Mouse (Mus musculus) hindbrain, embryonic 10.5 days (tissue): ENCODE results near the gene Prkcsh. TPM values are rescaled to one million over a fixed set of nuclear protein-coding genes. Genes with fewer than 3 reads are reported as not detected.

Experiments used
- DNase-seq: peaks from one replicate; pipeline ENCODE4 v3.0.0-alpha.2; 2017; ENCODE audit warnings: low spot score
- H3K27ac ChIP-seq: fragments of 300-500 bp; sonication (generic); 2 replicates; pipeline ENCODE4 v1.5.1; 2016; ENCODE audit warnings: mild to moderate bottlenecking, moderate library complexity
- H3K27me3 ChIP-seq: fragments of 300-500 bp; sonication (generic); 2 replicates; pipeline ENCODE4 v1.6.1; 2016; ENCODE audit warnings: mild to moderate bottlenecking; ENCODE audit not compliant: poor library complexity, insufficient read depth, severe bottlenecking
- H3K36me3 ChIP-seq: fragments of 300-500 bp; sonication (generic); 2 replicates; pipeline ENCODE4 v1.6.1; 2016; ENCODE audit warnings: mild to moderate bottlenecking, moderate library complexity
- H3K4me1 ChIP-seq: fragments of 300-500 bp; sonication (generic); replicated peaks from 2 replicates; pipeline ENCODE4 v1.6.1; 2016; ENCODE audit warnings: mild to moderate bottlenecking
- H3K4me3 ChIP-seq: fragments of 300-500 bp; sonication (generic); 2 replicates; pipeline ENCODE4 v1.5.1; 2016; ENCODE audit warnings: mild to moderate bottlenecking, moderate library complexity
- H3K9me3 ChIP-seq: fragments of 300-500 bp; sonication (generic); 2 replicates; pipeline ENCODE4 v1.6.1; 2016; ENCODE audit warnings: mild to moderate bottlenecking, moderate library complexity
- WGBS: fragments of 180-500 bp; shearing (Covaris S2); methylation state at CpG from one replicate; pipeline ENCODE4 v1.1.7; 2016; 5-methylcytosine and 5-hydroxymethylcytosine counted together
- polyA plus RNA-seq: library from polyadenylated mRNA; unstranded; fragments of >200 nt; fragmentation: Nextera tagmentation; extraction: Ambion mirVana; gene quantifications from 2 replicates; pipeline ENCODE4 v1.2.1, GENCODE M21; 2016

Gene Prkcsh
- polyA plus RNA-seq = 115 and 120 TPM in 2 replicates

DNA sequence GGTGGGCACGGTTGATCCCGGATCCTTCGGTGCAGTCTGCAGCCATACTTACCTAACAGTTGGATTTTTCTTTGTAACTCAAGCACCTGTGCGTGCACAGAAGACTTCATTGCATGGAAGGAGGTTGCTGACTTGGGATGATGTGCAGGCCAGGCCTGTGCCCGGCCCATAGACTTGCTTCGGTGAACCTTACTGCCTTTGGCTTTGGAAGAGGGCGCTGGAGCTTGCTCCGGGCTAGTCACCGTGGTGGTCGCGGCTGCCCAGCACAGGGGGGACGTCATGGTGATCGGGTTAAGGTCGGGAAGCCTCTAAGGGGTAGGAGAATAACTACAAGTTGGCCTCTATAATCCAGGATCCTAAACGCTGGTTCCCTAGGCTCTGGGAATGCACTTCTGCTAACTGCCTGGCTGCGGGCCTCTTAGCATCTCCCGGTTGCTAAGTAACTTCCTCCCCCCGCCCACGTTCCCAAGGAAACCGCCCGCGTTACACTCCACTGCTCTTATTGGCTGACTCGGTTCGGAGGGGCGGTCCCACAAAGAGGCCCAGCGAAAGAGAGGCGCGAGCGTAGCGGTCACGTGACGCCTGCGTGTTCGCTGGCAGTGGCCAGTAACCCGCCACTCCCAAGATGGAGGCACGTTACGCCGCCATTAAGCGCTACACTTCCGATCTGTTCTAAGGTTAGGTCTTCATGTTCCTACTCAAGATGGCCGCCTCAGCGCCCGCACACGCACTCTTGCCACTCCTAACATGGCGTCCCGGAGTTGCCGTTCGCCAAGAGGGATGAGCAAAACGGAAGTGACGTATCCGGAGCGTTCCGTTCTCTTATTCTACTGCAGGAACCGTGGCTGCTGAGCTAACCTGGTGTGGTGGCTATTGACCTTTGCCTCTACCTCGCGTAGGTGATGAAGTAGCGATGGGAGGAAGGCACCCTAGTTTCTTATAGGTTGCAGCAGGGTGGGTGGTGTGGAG is at the start of gene Prkcsh, which contains the start of gene Ccdc151:
TSS of gene Prkcsh (plus strand) at position 613 of the 969 bp plus-strand sequence.
TSS of gene Ccdc151 (minus strand) at position 441 of the 969 bp plus-strand sequence.
- peak; percentile 100 for DNase-seq
- Histone ChIP-seq H3K4me3 (peak within 1 kb of the TSS; percentile 87), H3K27me3 (0 out of 2 replicates have a peak, but pooled peaks cover 3% of the 10 kb centered on the region), H3K9me3 (no peaks in the 10 kb centered on the region), H3K36me3 (peaks cover 37% of the 10 kb centered on the region), H3K4me1 (peaks cover 32% of the 10 kb centered on the region), H3K27ac (peak within 1 kb of the TSS; percentile 88)
- 6% methylated on average over 57 of the region's 57 CpGs for whole genome bisulfite sequencing

DNA sequence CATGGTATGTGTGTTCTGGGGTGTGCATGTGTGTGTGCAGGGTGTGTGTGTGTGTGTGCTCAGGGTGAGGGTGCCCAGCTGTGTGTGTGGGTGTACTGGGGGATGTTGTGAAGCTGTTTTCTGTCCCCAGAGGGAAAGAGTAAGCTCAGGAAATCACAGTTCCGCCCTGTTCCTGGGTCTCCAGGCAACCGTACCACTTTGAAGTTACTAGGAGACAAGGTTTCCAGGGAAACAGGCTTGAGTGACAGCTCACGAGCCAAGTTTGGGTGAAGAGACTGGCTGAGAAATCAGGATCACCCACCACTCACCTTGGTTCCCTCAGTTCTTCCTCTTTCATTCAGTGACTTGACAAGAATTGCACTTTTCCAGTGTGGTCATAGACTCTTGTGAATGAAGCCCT is 49.0 kb upstream of the Prkcsh start:
- Histone ChIP-seq H3K4me3 (no peak overlapping the region), H3K27me3 (peaks cover 10% of the 10 kb centered on the region), H3K27ac (no peak overlapping the region), H3K36me3 (peaks cover 9% of the 10 kb centered on the region; the same call in 1 of the 2 replicates), H3K9me3 (no peaks in the 10 kb centered on the region; the same call in 1 of the 2 replicates), H3K4me1 (peaks cover 21% of the 10 kb centered on the region)
- DNase-seq = peak; percentile 15
- WGBS = 13% methylated on average over 3 of the region's 3 CpGs

- peaks cover 9% of the 10 kb centered on the region; the same call in 1 of the 2 replicates for H3K36me3 ChIP-seq
- no peak for DNase-seq
- H3K4me1 ChIP-seq = peaks cover 21% of the 10 kb centered on the region
- H3K27ac ChIP-seq = no peak overlapping the region
- 86% methylated on average over 3 of the region's 3 CpGs for WGBS
- no peaks in the 10 kb centered on the region; the same call in 1 of the 2 replicates for H3K9me3 ChIP-seq
- H3K27me3 ChIP-seq = peaks cover 15% of the 10 kb centered on the region
- H3K4me3 ChIP-seq = peak overlapping the region; percentile 76
These were observed 48.0 kb upstream of the Prkcsh start for GRCm38 (mm10) chr9:21954635-21955034.

- H3K27ac ChIP-seq = peak overlapping the region; percentile 97
- peaks cover 9% of the 10 kb centered on the region; the same call in 1 of the 2 replicates for H3K36me3 ChIP-seq
- no peaks in the 10 kb centered on the region; the same call in 1 of the 2 replicates for H3K9me3 ChIP-seq
- H3K4me3 ChIP-seq = peak overlapping the region; percentile 76
- peaks cover 19% of the 10 kb centered on the region for H3K27me3 ChIP-seq
- H3K4me1 ChIP-seq = peaks cover 21% of the 10 kb centered on the region
- 3% methylated on average over 18 of the region's 18 CpGs for WGBS
- no peak for DNase-seq
These were observed 47.4 kb upstream of the Prkcsh start for GRCm38 (mm10) chr9:21955225-21955569.

- peak; percentile 99 for DNase-seq
- no peaks in the 10 kb centered on the region; the same call in 1 of the 2 replicates for H3K9me3 ChIP-seq
- WGBS = under 1% methylated on average over 54 of the region's 54 CpGs
- peak within 1 kb of the TSS; percentile 76 for H3K4me3 ChIP-seq
- peak within 1 kb of the TSS; percentile 97 for H3K27ac ChIP-seq
- H3K4me1 ChIP-seq = peaks cover 26% of the 10 kb centered on the region
- H3K36me3 ChIP-seq = peaks cover 9% of the 10 kb centered on the region; the same call in 1 of the 2 replicates
- H3K27me3 ChIP-seq = peaks cover 24% of the 10 kb centered on the region
These were observed 46.9 kb upstream of the Prkcsh start, which contains the start of gene Swsap1 for GRCm38 (mm10) chr9:21955570-21956281. Swsap1 (plus strand) TSS chr9:21955755.

GRCm38 (mm10) chr9:21958372-21958771 is 44.2 kb upstream of the Prkcsh start:
- Histone ChIP-seq H3K36me3 (peaks cover 9% of the 10 kb centered on the region; the same call in 1 of the 2 replicates), H3K4me1 (peaks cover 49% of the 10 kb centered on the region)
- WGBS = 86% methylated on average over 5 of the region's 5 CpGs

DNA sequence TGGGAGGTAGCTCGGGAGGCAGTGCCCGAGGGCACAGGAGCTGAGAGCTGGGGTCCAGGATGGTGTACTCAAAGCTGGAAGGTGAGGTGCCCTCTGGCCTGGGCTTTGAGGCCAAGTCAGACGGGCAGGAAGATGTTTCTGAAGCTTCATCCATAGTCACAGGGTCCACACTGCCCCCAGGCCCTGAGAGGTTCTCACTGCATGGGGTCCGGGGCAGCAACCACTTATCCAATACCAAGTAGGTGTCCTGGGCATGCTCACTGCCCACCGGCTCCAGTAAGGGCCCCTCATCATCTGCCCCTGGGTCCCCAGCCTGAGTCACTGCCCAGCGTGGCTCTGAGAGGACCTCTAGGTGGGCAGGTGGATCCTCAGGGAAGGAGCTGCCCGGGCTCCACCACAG is 43.4 kb upstream of the Prkcsh start:
- Histone ChIP-seq H3K36me3 (peaks cover 9% of the 10 kb centered on the region; the same call in 1 of the 2 replicates), H3K4me1 (peaks cover 48% of the 10 kb centered on the region), H3K4me3 (peak overlapping the region; percentile 12; the same call in 1 of the 2 replicates), H3K27me3 (peaks cover 58% of the 10 kb centered on the region), H3K9me3 (no peaks in the 10 kb centered on the region), H3K27ac (no peak overlapping the region)
- 90% methylated on average over 7 of the region's 7 CpGs for WGBS
- no peak for DNase-seq

More at GRCm38 (mm10) chr9:21958372-21958771, 44.2 kb upstream of the Prkcsh start:
- DNase-seq = no peak
- no peaks in the 10 kb centered on the region for H3K9me3 ChIP-seq
- no peak overlapping the region for H3K4me3 ChIP-seq
- no peak overlapping the region for H3K27ac ChIP-seq
- peaks cover 51% of the 10 kb centered on the region for H3K27me3 ChIP-seq

- Histone ChIP-seq H3K27ac (no peak overlapping the region), H3K27me3 (peaks cover 59% of the 10 kb centered on the region), H3K4me1 (peaks cover 42% of the 10 kb centered on the region), H3K4me3 (peak overlapping the region; percentile 53), H3K36me3 (peaks cover 9% of the 10 kb centered on the region; the same call in 1 of the 2 replicates), H3K9me3 (no peaks in the 10 kb centered on the region)
- 53% methylated on average over 9 of the region's 9 CpGs for WGBS
- DNase-seq = no peak
These were observed 42.5 kb upstream of the Prkcsh start for GRCm38 (mm10) chr9:21960135-21960534.

- peaks cover 59% of the 10 kb centered on the region for H3K27me3 ChIP-seq
- DNase-seq = peak; percentile 27
- peaks cover 9% of the 10 kb centered on the region; the same call in 1 of the 2 replicates for H3K36me3 ChIP-seq
- no peaks in the 10 kb centered on the region for H3K9me3 ChIP-seq
- H3K4me1 ChIP-seq = peaks cover 42% of the 10 kb centered on the region
- 10% methylated on average over 26 of the region's 26 CpGs for WGBS
- H3K4me3 ChIP-seq = peak overlapping the region; percentile 53
- H3K27ac ChIP-seq = no peak overlapping the region
These were observed 41.9 kb upstream of the Prkcsh start for GRCm38 (mm10) chr9:21960558-21961208.

GRCm38 (mm10) chr9:21961366-21961980 is 41.1 kb upstream of the Prkcsh start:
- peak; percentile 17 for DNase-seq
- H3K4me1 ChIP-seq = peaks cover 38% of the 10 kb centered on the region
- H3K36me3 ChIP-seq = peaks cover 9% of the 10 kb centered on the region; the same call in 1 of the 2 replicates
- no peak overlapping the region for H3K27ac ChIP-seq
- 2% methylated on average over 35 of the region's 35 CpGs for WGBS
- peaks cover 59% of the 10 kb centered on the region for H3K27me3 ChIP-seq
- H3K4me3 ChIP-seq = peak overlapping the region; percentile 53
- H3K9me3 ChIP-seq = no peaks in the 10 kb centered on the region

DNA sequence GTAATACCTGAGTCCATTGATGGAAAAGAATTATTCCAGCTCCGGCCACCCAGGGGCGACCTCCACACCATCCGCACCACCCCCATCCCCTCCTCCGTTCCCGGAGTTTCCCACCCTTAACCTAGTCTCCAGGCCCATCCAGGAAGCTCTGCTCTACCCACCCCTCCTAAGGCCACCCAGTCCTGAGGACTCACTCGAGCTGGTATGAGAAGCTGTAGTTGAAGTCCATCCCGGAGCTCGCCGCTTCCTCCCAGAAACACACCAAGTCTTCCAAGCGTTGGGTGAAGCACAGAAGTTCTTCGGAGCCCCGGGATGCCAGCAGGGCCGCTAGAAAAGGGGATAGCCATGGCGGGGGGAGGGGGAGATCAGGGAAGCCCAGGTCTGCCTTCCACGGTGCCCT is 40.6 kb upstream of the Prkcsh start:
- Histone ChIP-seq H3K9me3 (no peaks in the 10 kb centered on the region), H3K4me1 (peaks cover 35% of the 10 kb centered on the region), H3K27ac (peak overlapping the region; percentile 53; the same call in 1 of the 2 replicates), H3K27me3 (peaks cover 59% of the 10 kb centered on the region), H3K36me3 (peaks cover 9% of the 10 kb centered on the region; the same call in 1 of the 2 replicates), H3K4me3 (peak overlapping the region; percentile 53)
- DNase-seq = no peak
- WGBS = under 1% methylated on average over 15 of the region's 15 CpGs
